Comparison of ENCODE assay signal across 16 mouse cellular contexts in genomic region chr2:174594965-174595364, GRCm38 (mm10). TPM values are rescaled to one million over a fixed set of nuclear protein-coding genes. Genes with fewer than 3 reads are reported as not detected.
A peak's percentile ranks its signal among the peaks of the same experiment; 100 is the strongest.
DNase-seq lines count a peak whose midpoint lies in the region; ATAC-seq lines count a peak whose summit lies in the region.
"Had no signal": no experiment of that assay in that cellular context is flagged by ENCODE, and none has a peak within 500 bp of the region (broad histone marks: within the 10 kb centered on the region; RNA-seq: fewer than 3 reads in every experiment).

No protein-coding gene starts in this region.

- peak; percentile 33 for DNase-seq in embryo, embryonic 10 days (ENCODE audit: low spot score)
- no peak for DNase-seq in embryo, embryonic 9.5 days (ENCODE audit: extremely low spot score)
- peak; percentile 59 to 61 for DNase-seq in kidney, postnatal 4 days
- no peak for DNase-seq in kidney, postnatal 14 days
- peak; percentile 21 for DNase-seq in forelimb bud, embryonic 11.5 days (ENCODE audit: low read depth, low spot score)
- DNase-seq in yolk sac, embryonic 10.5 days (ENCODE audit: low spot score) = peak; percentile 21
- no peak for DNase-seq in adrenal gland, adult 8-10 months
- DNase-seq: cerebellum, adult 2 months; gastrocnemius, postnatal 25 days; heart, postnatal 36 days; lung, adult 2 months had no signal

- ATAC-seq in inflammation-experienced regulatory T-cells, adult 6 months = no peak
- ATAC-seq: intestine, postnatal 0 days; Patski had no signal

RNA-seq across cellular contexts. Expression of gene Zfp831, which starts 48.4 kb away (rescaled TPM):
- polyA plus RNA-seq in inflammation-experienced regulatory T-cells, adult 6 months (2017; shearing (Covaris generic)) = 1 to 10 TPM; 7.7 to 9.6 (median 9.0) TPM
- under 1 TPM; 0.07 to 0.27 (median 0.14) TPM for total RNA-seq in adrenal gland, adult 8-10 months (2022)
- polyA plus RNA-seq: embryonic facial prominence, embryonic 12.5 days; heart, embryonic 12.5 days; intestine, postnatal 0 days; Patski had no signal

Comparison
In these comparisons a context has a peak if more than half of its experiments do, and no peak if none do; other contexts are left out.
1. DNase-seq: peak in embryo, embryonic 10 days (single experiment), kidney, postnatal 4 days (2 of 2), forelimb bud, embryonic 11.5 days (single experiment) and yolk sac, embryonic 10.5 days (single experiment); none in embryo, embryonic 9.5 days (single experiment), kidney, postnatal 14 days (single experiment) and adrenal gland, adult 8-10 months (single experiment).